Mouse (Mus musculus): ENCODE results near the gene Snph. TPM values are rescaled to one million over a fixed set of nuclear protein-coding genes. Genes with fewer than 3 reads are reported as not detected.

Snph gene
- polyA plus RNA-seq, 1 experiment from 2014 or later: 25.4 TPM

- H3K36me3 ChIP-seq (replicated peaks; ENCODE audit: control insufficient read depth, insufficient read depth): peaks cover 53% of the 10 kb centered on the region
- H3K4me3 ChIP-seq (replicated peaks; ENCODE audit: low read length): no peak overlapping the region
- ATAC-seq (ENCODE audit: low FRiP score): no peak
- no peak overlapping the region for H3K27ac ChIP-seq
- H3K4me1 ChIP-seq (replicated peaks; ENCODE audit: control insufficient read depth, insufficient read depth, low read length): no peaks in the 10 kb centered on the region
- no peaks in the 10 kb centered on the region for H3K27me3 ChIP-seq (ENCODE audit: control insufficient read depth, insufficient read depth, low read length)
- no peak overlapping the region for H3K9ac ChIP-seq
- H3K9me3 ChIP-seq (ENCODE audit: control insufficient read depth, low read length): no peaks in the 10 kb centered on the region
- H3K4me2 ChIP-seq (replicated peaks): no peak overlapping the region
- no peak for DNase-seq (ENCODE audit: low spot score)
- WGBS: 83% methylated on average over 1 of the region's 1 CpGs
Observed at GRCm38 (mm10) chr2:151564006-151564405, 68.4 kb downstream of the Snph start.

GRCm38 (mm10) chr2:151562930-151563921 lies 69.2 kb downstream of the Snph start:
- no peak overlapping the region for H3K4me2 ChIP-seq (replicated peaks)
- ATAC-seq (ENCODE audit: low FRiP score) (no peak), DNase-seq (ENCODE audit: low spot score) (no peak)
- H3K36me3 ChIP-seq (replicated peaks; ENCODE audit: control insufficient read depth, insufficient read depth): peaks cover 61% of the 10 kb centered on the region
- H3K27me3 ChIP-seq (ENCODE audit: control insufficient read depth, insufficient read depth, low read length): no peaks in the 10 kb centered on the region
- no peak overlapping the region for H3K9ac ChIP-seq
- WGBS: 91% methylated on average over 7 of the region's 7 CpGs
- H3K27ac ChIP-seq: no peak overlapping the region
- H3K4me3 ChIP-seq (replicated peaks; ENCODE audit: low read length): no peak overlapping the region
- H3K4me1 ChIP-seq (replicated peaks; ENCODE audit: control insufficient read depth, insufficient read depth, low read length): no peaks in the 10 kb centered on the region
- H3K9me3 ChIP-seq (ENCODE audit: control insufficient read depth, low read length): no peaks in the 10 kb centered on the region

- no peaks in the 10 kb centered on the region for H3K9me3 ChIP-seq (ENCODE audit: control insufficient read depth, low read length)
- no peak for ATAC-seq (ENCODE audit: low FRiP score)
- DNase-seq (ENCODE audit: low spot score): no peak
- H3K27me3 ChIP-seq (ENCODE audit: control insufficient read depth, insufficient read depth, low read length): no peaks in the 10 kb centered on the region
- no peak overlapping the region for H3K4me3 ChIP-seq (replicated peaks; ENCODE audit: low read length)
- H3K9ac ChIP-seq: no peak overlapping the region
- H3K4me1 ChIP-seq (replicated peaks; ENCODE audit: control insufficient read depth, insufficient read depth, low read length): peaks cover 11% of the 10 kb centered on the region
- 96% methylated on average over 3 of the region's 3 CpGs for WGBS
- no peak overlapping the region for H3K27ac ChIP-seq
- no peak overlapping the region for H3K4me2 ChIP-seq (replicated peaks)
- H3K36me3 ChIP-seq (replicated peaks; ENCODE audit: control insufficient read depth, insufficient read depth): peaks cover 84% of the 10 kb centered on the region
Observed at GRCm38 (mm10) chr2:151549615-151550121, 82.7 kb downstream of the Snph start.

GRCm38 (mm10) chr2:151546571-151546970 lies 85.8 kb downstream of the Snph start:
- Histone ChIP-seq H3K36me3 (replicated peaks; ENCODE audit: control insufficient read depth, insufficient read depth) (peaks cover 65% of the 10 kb centered on the region), H3K4me2 (replicated peaks) (no peak overlapping the region), H3K27me3 (ENCODE audit: control insufficient read depth, insufficient read depth, low read length) (no peaks in the 10 kb centered on the region), H3K9ac (no peak overlapping the region), H3K4me3 (replicated peaks; ENCODE audit: low read length) (no peak overlapping the region), H3K27ac (no peak overlapping the region), H3K4me1 (replicated peaks; ENCODE audit: control insufficient read depth, insufficient read depth, low read length) (peaks cover 27% of the 10 kb centered on the region), H3K9me3 (ENCODE audit: control insufficient read depth, low read length) (no peaks in the 10 kb centered on the region)
- DNase-seq (ENCODE audit: low spot score) (no peak), ATAC-seq (ENCODE audit: low FRiP score) (no peak)
- WGBS: 91% methylated on average over 4 of the region's 4 CpGs

- Histone ChIP-seq H3K9me3 (ENCODE audit: control insufficient read depth, low read length) (no peaks in the 10 kb centered on the region), H3K4me3 (replicated peaks; ENCODE audit: low read length) (0 out of 2 replicates have a peak overlapping the region, but pooled peaks have one; percentile 94), H3K9ac (peak overlapping the region; percentile 93), H3K36me3 (replicated peaks; ENCODE audit: control insufficient read depth, insufficient read depth) (peaks cover 49% of the 10 kb centered on the region), H3K27me3 (ENCODE audit: control insufficient read depth, insufficient read depth, low read length) (no peaks in the 10 kb centered on the region), H3K27ac (no peak overlapping the region), H3K4me2 (replicated peaks) (peak overlapping the region; percentile 61), H3K4me1 (replicated peaks; ENCODE audit: control insufficient read depth, insufficient read depth, low read length) (peaks cover 34% of the 10 kb centered on the region)
- no peak for DNase-seq (ENCODE audit: low spot score)
- ATAC-seq (ENCODE audit: low FRiP score): no peak
- 58% methylated on average over 6 of the region's 6 CpGs for WGBS
Observed at GRCm38 (mm10) chr2:151544673-151545072, 87.7 kb downstream of the Snph start.

GRCm38 (mm10) chr2:151543063-151543895 lies 89.1 kb downstream of the Snph start:
- Histone ChIP-seq H3K4me1 (replicated peaks; ENCODE audit: control insufficient read depth, insufficient read depth, low read length) (peaks cover 34% of the 10 kb centered on the region), H3K36me3 (replicated peaks; ENCODE audit: control insufficient read depth, insufficient read depth) (peaks cover 39% of the 10 kb centered on the region), H3K9me3 (ENCODE audit: control insufficient read depth, low read length) (no peaks in the 10 kb centered on the region), H3K4me2 (replicated peaks) (peak overlapping the region; percentile 61), H3K27ac (peak overlapping the region; percentile 84), H3K9ac (peak overlapping the region; percentile 93), H3K27me3 (ENCODE audit: control insufficient read depth, insufficient read depth, low read length) (no peaks in the 10 kb centered on the region), H3K4me3 (replicated peaks; ENCODE audit: low read length) (peak overlapping the region; percentile 94)
- peak; percentile 28 for DNase-seq (ENCODE audit: low spot score)
- no peak for ATAC-seq (ENCODE audit: low FRiP score)
- 1% methylated on average over 21 of the region's 21 CpGs for WGBS

GRCm38 (mm10) chr2:151542323-151543062 lies 89.9 kb downstream of the Snph start, which contains the start of gene Fkbp1a:
Fkbp1a (plus strand) TSS chr2:151542483.
- Histone ChIP-seq H3K4me2 (replicated peaks) (peak within 1 kb of the TSS; percentile 61), H3K9me3 (ENCODE audit: control insufficient read depth, low read length) (no peaks in the 10 kb centered on the region), H3K27ac (peak within 1 kb of the TSS; percentile 84), H3K4me1 (replicated peaks; ENCODE audit: control insufficient read depth, insufficient read depth, low read length) (peaks cover 34% of the 10 kb centered on the region), H3K4me3 (replicated peaks; ENCODE audit: low read length) (peak within 1 kb of the TSS; percentile 94), H3K9ac (peak within 1 kb of the TSS; percentile 93), H3K36me3 (replicated peaks; ENCODE audit: control insufficient read depth, insufficient read depth) (peaks cover 32% of the 10 kb centered on the region), H3K27me3 (ENCODE audit: control insufficient read depth, insufficient read depth, low read length) (no peaks in the 10 kb centered on the region)
- under 1% methylated on average over 76 of the region's 93 CpGs for WGBS
- DNase-seq (ENCODE audit: low spot score) (peak; percentile 97), ATAC-seq (ENCODE audit: low FRiP score) (peak; percentile 96)
